Mouse (Mus musculus) thymus, adult 2 months (tissue): ENCODE results near the gene Dchs1.

Experiments
- CTCF ChIP-seq: fragments of 200-500 bp; IDR thresholded peaks from 2 replicates; pipeline ENCODE4 v1.5.1; 2012; ENCODE audit warnings: mild to moderate bottlenecking, control low read depth, low read length, moderate library complexity, borderline replicate concordance; ENCODE audit not compliant: control insufficient read depth, poor library complexity, insufficient read depth; ENCODE audit errors: extremely low read depth
- POLR2A ChIP-seq: fragments of 200-500 bp; IDR thresholded peaks from 2 replicates; pipeline ENCODE4 v1.6.1; 2012; ENCODE audit warnings: mild to moderate bottlenecking, low read length, control low read depth, moderate library complexity; ENCODE audit not compliant: control insufficient read depth, poor library complexity, insufficient read depth; ENCODE audit errors: extremely low read depth

- TF ChIP-seq CTCF = no peak
- no peak for TF ChIP-seq POLR2A
These were observed 24.1 kb upstream of the Dchs1 start for GRCm38 (mm10) chr7:105811516-105811915.
